Mouse (Mus musculus) olfactory bulb, adult 2 months (tissue): Measurements from ENCODE around the gene Cdx2. TPM values are rescaled to one million over a fixed set of nuclear protein-coding genes. Genes with fewer than 3 reads are reported as not detected.

ENCODE experiments used
- H3K27ac ChIP-seq: fragments of 200-500 bp; 2 replicates; pipeline ENCODE4 v1.5.1; 2012; ENCODE audit warnings: low read depth, low read length; ENCODE audit not compliant: insufficient read depth
- H3K4me1 ChIP-seq: fragments of 200-500 bp; 2 replicates; pipeline ENCODE4 v1.6.1; 2012; ENCODE audit warnings: low read length; ENCODE audit not compliant: control insufficient read depth, insufficient read depth
- H3K4me3 ChIP-seq: fragments of 200-500 bp; 2 replicates; pipeline ENCODE4 v1.5.1; 2012; ENCODE audit warnings: mild to moderate bottlenecking, low read depth, low read length, moderate library complexity; ENCODE audit not compliant: insufficient read depth
- CTCF ChIP-seq: fragments of 200-500 bp; IDR thresholded peaks from 2 replicates; pipeline ENCODE4 v1.5.1; 2012; ENCODE audit warnings: low read depth, mild to moderate bottlenecking, low read length, moderate library complexity; ENCODE audit not compliant: insufficient read depth
- POLR2A ChIP-seq: fragments of 200-500 bp; IDR thresholded peaks from 2 replicates; pipeline ENCODE4 v1.6.1; 2012; ENCODE audit warnings: mild to moderate bottlenecking, low read depth, low read length, moderate library complexity; ENCODE audit not compliant: insufficient read depth
- WGBS: fragments of 180-500 bp; shearing (Covaris S2); methylation state at CpG from one replicate; pipeline ENCODE4 v1.1.7; 2018; 5-methylcytosine and 5-hydroxymethylcytosine counted together
- polyA plus RNA-seq: library from polyadenylated mRNA; stranded (reverse); fragments of >200 nt; gene quantifications from 2 replicates; pipeline ENCODE4 v1.2.4, GENCODE M21; 2012; ENCODE audit warnings: low replicate concordance; ENCODE audit not compliant: missing spikeins, insufficient read depth, insufficient read length

Gene Cdx2
- polyA plus RNA-seq, 1 experiment: not detected

DNA sequence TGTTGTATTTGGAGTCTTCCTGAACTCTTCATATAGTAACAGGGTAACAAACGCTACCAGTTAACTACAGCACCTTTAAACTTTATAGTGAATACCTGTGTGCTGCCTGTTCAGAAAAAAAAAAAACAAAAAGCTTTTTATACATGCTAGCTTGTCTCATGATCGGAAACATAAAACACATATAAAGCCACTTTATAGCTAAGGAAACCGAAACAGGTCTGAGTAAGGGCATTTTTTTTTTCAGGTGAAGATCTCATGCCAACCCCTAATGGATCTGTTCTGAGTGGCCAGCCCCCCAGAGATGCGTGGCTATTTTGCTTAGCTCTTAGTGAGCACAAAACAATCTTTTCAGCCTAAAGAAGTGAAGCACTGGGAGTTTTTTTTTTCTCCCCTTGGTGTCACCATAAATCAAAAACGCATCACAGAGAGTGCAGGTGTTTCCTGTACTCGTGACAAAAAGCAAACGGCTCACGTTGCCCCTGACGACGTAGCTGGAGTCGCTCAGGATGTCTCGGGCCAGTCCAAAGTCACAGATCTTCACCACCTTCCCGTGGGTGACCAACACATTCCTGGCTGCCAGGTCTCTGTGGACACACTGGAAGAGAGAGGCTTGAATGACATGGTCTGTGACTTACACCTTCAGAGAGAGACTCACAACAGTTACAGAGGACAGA lies 33.8 kb upstream of the Cdx2 start:
- H3K4me3 ChIP-seq: no peak overlapping the region
- WGBS: 82% methylated on average over 13 of the region's 13 CpGs
- H3K27ac ChIP-seq: no peak overlapping the region
- TF ChIP-seq CTCF: no peak
- no peak for TF ChIP-seq POLR2A
- H3K4me1 ChIP-seq: no peaks in the 10 kb centered on the region

GRCm38 (mm10) chr5:147339560-147339959 lies 32.5 kb upstream of the Cdx2 start:
- Histone ChIP-seq H3K27ac (no peak overlapping the region), H3K4me3 (no peak overlapping the region), H3K4me1 (no peaks in the 10 kb centered on the region)
- WGBS: 86% methylated on average over 11 of the region's 11 CpGs
- TF ChIP-seq POLR2A: no peak
- TF ChIP-seq CTCF: no peak

DNA sequence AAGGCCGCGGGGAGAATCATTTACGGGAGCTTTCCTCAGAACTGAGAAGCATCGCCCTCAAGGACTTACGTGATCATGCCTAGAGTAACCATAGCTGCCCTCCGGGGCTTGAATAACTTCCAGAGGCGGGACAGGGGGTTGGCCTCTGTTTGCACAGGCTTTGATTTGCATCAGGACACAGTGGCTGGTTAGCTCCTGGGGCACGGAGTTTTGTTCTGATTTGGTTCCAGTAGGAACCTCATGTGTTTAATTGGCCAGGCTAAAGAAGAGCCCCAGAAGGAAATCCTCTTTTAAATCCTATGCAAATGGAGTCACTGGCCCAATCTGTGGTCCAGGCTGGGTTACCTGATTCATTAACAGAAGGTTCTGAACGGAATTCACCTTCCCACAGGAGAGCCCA lies 31.9 kb upstream of the Cdx2 start:
- 60% methylated on average over 9 of the region's 9 CpGs for WGBS
- TF ChIP-seq POLR2A: no peak
- TF ChIP-seq CTCF: no peak
- Histone ChIP-seq H3K4me3 (no peak overlapping the region), H3K27ac (no peak overlapping the region), H3K4me1 (no peaks in the 10 kb centered on the region)

DNA sequence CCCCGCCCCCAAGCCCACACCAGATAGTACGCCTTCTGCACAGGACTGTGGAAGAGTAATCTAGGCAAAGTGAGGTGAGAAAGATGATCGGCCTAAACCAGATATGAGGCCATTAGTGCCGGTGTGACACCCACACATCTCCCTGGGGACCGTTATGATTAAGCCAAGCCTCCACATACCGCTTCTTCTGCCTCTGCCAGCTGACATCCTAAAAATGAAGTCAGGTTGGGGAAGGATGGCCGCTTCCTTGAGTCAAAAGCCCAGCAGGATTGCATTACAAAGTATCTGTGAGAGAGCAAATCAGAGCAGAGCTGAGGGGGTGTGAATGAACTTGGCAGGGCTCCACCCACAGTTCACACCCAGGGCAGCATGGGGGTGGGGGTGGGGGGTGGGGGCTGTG lies 25.6 kb upstream of the Cdx2 start:
- Histone ChIP-seq H3K27ac (no peak overlapping the region), H3K4me3 (no peak overlapping the region), H3K4me1 (no peaks in the 10 kb centered on the region)
- 51% methylated on average over 7 of the region's 7 CpGs for WGBS
- TF ChIP-seq POLR2A (no peak), CTCF (no peak)

DNA sequence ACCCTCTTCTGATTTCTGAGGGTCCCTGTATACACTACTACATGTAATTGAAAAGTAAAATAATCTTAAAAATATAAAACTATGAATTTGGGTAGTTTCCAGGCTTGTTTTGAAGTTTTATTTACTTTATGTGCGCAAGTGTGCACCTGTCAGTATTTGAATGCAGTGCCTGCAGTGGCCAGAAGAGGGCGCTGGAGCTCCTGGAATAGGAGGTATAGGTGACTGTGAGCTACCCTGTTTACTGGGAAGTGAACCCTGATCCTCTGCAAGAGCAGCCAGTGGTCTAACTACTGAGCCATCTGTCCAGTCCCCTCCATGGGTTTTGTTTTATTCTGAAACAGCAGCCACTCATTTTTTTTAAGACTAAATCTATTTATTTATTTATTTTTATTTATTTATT lies 24.5 kb upstream of the Cdx2 start:
- 45% methylated on average over 2 of the region's 2 CpGs for WGBS
- TF ChIP-seq CTCF: no peak
- no peak for TF ChIP-seq POLR2A
- Histone ChIP-seq H3K4me1 (no peaks in the 10 kb centered on the region), H3K4me3 (no peak overlapping the region), H3K27ac (no peak overlapping the region)

GRCm38 (mm10) chr5:147329946-147330345 lies 22.9 kb upstream of the Cdx2 start:
- H3K4me1 ChIP-seq: no peaks in the 10 kb centered on the region
- no peak overlapping the region for H3K4me3 ChIP-seq
- TF ChIP-seq POLR2A: no peak
- TF ChIP-seq CTCF: no peak
- WGBS: 79% methylated on average over 11 of the region's 11 CpGs
- no peak overlapping the region for H3K27ac ChIP-seq

- 87% methylated on average over 5 of the region's 5 CpGs for WGBS
- Histone ChIP-seq H3K4me1 (no peaks in the 10 kb centered on the region), H3K27ac (no peak overlapping the region), H3K4me3 (no peak overlapping the region)
- TF ChIP-seq POLR2A: no peak
- TF ChIP-seq CTCF: no peak
These were observed 20.6 kb upstream of the Cdx2 start for GRCm38 (mm10) chr5:147327636-147328035.

DNA sequence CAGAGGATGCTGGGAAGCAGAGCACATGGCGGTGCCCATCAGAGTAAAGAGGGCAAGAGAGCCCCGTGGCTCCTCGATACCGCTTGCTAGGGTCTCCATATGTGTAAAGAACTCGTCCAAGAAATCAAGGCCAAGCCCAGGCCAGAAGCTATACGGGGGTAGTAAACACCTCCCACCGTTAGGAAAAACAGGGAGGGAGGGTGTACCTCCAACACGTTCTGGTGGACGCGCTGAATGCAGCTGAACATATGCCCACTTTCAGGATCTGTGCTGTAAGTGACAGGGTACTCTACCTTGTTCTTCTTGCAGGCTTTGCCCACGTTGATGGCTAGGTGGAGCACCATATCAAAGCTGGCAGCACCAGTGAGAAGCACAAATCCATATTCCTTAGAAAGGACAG lies 18.9 kb upstream of the Cdx2 start:
- H3K4me1 ChIP-seq: no peaks in the 10 kb centered on the region
- no peak overlapping the region for H3K27ac ChIP-seq
- H3K4me3 ChIP-seq: no peak overlapping the region
- TF ChIP-seq CTCF (no peak), POLR2A (no peak)
- 76% methylated on average over 11 of the region's 11 CpGs for WGBS

DNA sequence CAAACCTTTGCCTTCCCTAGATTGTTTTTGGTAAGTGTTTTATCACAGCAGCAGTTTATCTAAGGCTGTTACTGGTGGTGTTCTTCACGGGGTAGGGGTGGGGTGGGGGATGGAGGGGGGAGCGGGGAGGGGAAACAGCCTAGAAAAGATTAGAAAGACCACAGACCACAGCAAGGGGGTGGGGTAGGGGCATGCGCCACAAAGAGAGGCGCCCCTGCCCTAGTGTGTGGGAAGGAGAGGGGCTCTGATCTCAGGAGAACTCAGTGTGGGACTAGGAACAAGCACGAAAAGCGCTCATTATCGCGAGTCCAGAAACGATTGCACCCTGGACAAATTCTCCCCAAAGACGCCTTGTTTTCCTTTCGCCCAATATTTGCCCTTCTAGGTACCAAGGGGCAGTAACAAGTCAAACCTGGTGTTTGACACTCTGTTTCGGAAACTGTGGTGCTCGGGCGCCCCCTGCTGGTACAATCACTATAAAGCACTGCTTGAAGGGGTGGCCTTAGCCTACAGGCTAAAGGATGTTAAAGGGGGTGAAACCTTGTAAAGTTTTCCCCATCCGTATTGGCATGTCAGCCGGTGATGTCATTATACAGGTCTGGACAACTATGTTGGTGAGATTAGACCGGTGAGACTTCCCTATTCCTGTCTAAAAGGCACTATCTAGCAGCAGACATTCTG lies 16.3 kb upstream of the Cdx2 start:
- no peaks in the 10 kb centered on the region for H3K4me1 ChIP-seq
- no peak overlapping the region for H3K4me3 ChIP-seq
- WGBS: 22% methylated on average over 17 of the region's 17 CpGs
- H3K27ac ChIP-seq: no peak overlapping the region
- TF ChIP-seq POLR2A: no peak
- peak; percentile 41; the same call in 1 of the 2 replicates for TF ChIP-seq CTCF
